10 mouse cellular contexts compared by ENCODE assay signal in the genomic region with DNA sequence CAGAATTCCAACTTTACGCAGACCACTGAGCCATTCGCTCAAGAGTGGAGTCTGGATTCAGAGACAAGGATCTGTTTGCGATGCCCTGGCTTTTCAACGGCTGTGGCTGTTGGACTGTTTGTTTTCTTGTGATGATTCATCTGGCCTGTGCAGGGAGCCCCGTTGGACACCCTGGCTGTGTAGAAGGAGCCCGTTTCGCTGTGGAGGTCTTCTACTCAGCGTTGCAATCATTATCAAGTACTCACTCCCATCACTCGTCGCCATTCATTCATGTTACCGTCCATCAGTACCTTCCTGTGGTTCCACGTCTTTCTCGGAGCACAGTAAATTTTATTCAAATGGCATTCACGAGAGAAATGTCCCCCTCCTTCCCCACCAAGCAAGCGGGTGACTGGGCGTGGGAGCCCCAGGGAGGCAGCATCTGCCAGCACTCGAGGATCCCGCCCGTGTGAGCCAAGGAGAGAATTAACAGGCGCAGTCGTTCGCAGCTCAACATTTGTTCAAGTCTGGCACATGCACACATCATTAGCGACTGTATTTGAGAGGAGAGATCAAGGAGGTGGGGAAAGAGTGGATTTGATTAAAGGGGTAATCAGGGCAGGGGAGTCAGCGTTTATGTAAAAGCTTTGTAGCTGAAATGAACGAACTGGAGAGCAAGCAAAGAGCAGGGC.
DNase-seq lines count a peak whose midpoint lies in the region; ATAC-seq and TF ChIP-seq lines count a peak whose summit lies in the region.
"Had no signal": no experiment of that assay in that cellular context is flagged by ENCODE, and none has a peak within 500 bp of the region (broad histone marks: within the 10 kb centered on the region; RNA-seq: fewer than 3 reads in every experiment).

No protein-coding gene starts in this region.

- ATAC-seq in heart, embryonic 16.5 days (replicated peaks; ENCODE audit: extremely low read depth, insufficient read depth, low FRiP score), result no peak
- ATAC-seq in frontal cortex, adult (ENCODE audit: low TSS enrichment), result peak; percentile 91

- peak overlapping the region; percentile 28; the same call in 1 of the 2 replicates for H3K4me2 ChIP-seq in heart, embryonic 16.5 days (ENCODE audit: low read depth, low read length)
- H3K4me2 ChIP-seq: stomach, embryonic 15.5 days had no signal

- H3K4me3 ChIP-seq in heart, embryonic 16.5 days (ENCODE audit: low read length), result no peak overlapping the region
- H3K4me3 ChIP-seq in left cerebral cortex, adult 2 months, result no peak overlapping the region
- H3K4me3 ChIP-seq: stomach, embryonic 15.5 days had no signal

- no peak for DNase-seq in heart, postnatal 4 days
- peak; percentile 40 to 49 for DNase-seq in left cerebral cortex, adult 2 months (ENCODE audit: extremely low spot score in 1 of 2, low spot score in 2 of 2)
- peak; percentile 30 for DNase-seq in right cerebral cortex, adult 18-20 months
- no peak for DNase-seq in lung, postnatal 36 days
- no peak for DNase-seq in MN1 (ENCODE audit: low spot score)
- no peak for DNase-seq in liver
- DNase-seq: adrenal gland, postnatal 36 days had no signal

- TF ChIP-seq CTCF in left cerebral cortex, adult 2 months (IDR thresholded peaks at IDR 0.05), result no peak

- no peaks in the 10 kb centered on the region for H3K4me1 ChIP-seq in heart, embryonic 16.5 days (ENCODE audit: control insufficient read depth, insufficient read depth, low read length)
- H3K4me1 ChIP-seq: stomach, embryonic 15.5 days had no signal

- H3K27me3 ChIP-seq in heart, embryonic 16.5 days (ENCODE audit: control insufficient read depth, insufficient read depth, low read length), result peaks cover 3% of the 10 kb centered on the region; the same call in 1 of the 2 replicates
- H3K27me3 ChIP-seq: stomach, embryonic 15.5 days had no signal

- 0 out of 2 replicates have a peak, but pooled peaks cover 2% of the 10 kb centered on the region for H3K9me3 ChIP-seq in heart, embryonic 16.5 days (replicated peaks; ENCODE audit: control insufficient read depth, low read length)
- H3K9me3 ChIP-seq: stomach, embryonic 15.5 days had no signal

- H3K9ac ChIP-seq in heart, embryonic 16.5 days (ENCODE audit: low read length), result no peak overlapping the region
- H3K9ac ChIP-seq: stomach, embryonic 15.5 days had no signal

- H3K27ac ChIP-seq in heart, embryonic 16.5 days (ENCODE audit: low read length), result no peak overlapping the region
- H3K27ac ChIP-seq in left cerebral cortex, adult 2 months, result no peak overlapping the region
- H3K27ac ChIP-seq: stomach, embryonic 15.5 days had no signal

- no peaks in the 10 kb centered on the region for H3K36me3 ChIP-seq in heart, embryonic 16.5 days (ENCODE audit: control insufficient read depth, insufficient read depth)
- H3K36me3 ChIP-seq: stomach, embryonic 15.5 days had no signal

- WGBS in heart, embryonic 16.5 days, result 40% methylated on average over 25 of the region's 25 CpGs

- intact Hi-C loops in left cerebral cortex, adult 2 months (cut with DNase I), result no loop called here

Comparison
In these comparisons a context has a peak if more than half of its experiments do, and no peak if none do; other contexts are left out.
1. DNase-seq: peak in left cerebral cortex, adult 2 months (2 of 2) and right cerebral cortex, adult 18-20 months (single experiment); none in heart, postnatal 4 days (single experiment), lung, postnatal 36 days (single experiment), MN1 (single experiment) and liver (single experiment).